Mouse (Mus musculus) megakaryocyte, embryonic 14.5 days (primary cell): ENCODE measurements around the gene Bcl7b. TPM values are rescaled to one million over a fixed set of nuclear protein-coding genes. Genes with fewer than 3 reads are reported as not detected.

Experiments used
- H3K27me3 ChIP-seq: replicated peaks from 2 replicates; pipeline ENCODE3; 2012; ENCODE audit warnings: inconsistent platforms
- H3K36me3 ChIP-seq: replicated peaks from 2 replicates; pipeline ENCODE3; 2012; ENCODE audit warnings: low read length, inconsistent platforms, mixed read lengths
- H3K4me1 ChIP-seq: 2 replicates; pipeline ENCODE4 v1.6.1; 2012; ENCODE audit warnings: inconsistent platforms
- H3K4me3 ChIP-seq: replicated peaks from 2 replicates; pipeline ENCODE3; 2012; ENCODE audit warnings: moderate library complexity, mild to moderate bottlenecking, inconsistent platforms
- H3K9me3 ChIP-seq: 2 replicates; pipeline ENCODE4 v1.6.1; 2012; ENCODE audit warnings: inconsistent platforms
- FLI1 ChIP-seq: IDR thresholded peaks from 2 replicates; pipeline ENCODE4 v1.6.1; 2012; ENCODE audit warnings: low read length, inconsistent platforms, mixed read lengths
- GATA1 ChIP-seq: IDR thresholded peaks from 3 replicates; pipeline ENCODE4 v1.6.1; 2012; ENCODE audit warnings: mixed read lengths, low read length, inconsistent platforms, borderline replicate concordance
- polyA plus RNA-seq: library from polyadenylated mRNA; stranded (reverse); fragments of >175 nt; gene quantifications from 2 replicates; pipeline ENCODE4 v1.2.3, GENCODE M21; 2012; ENCODE audit warnings: low replicate concordance; ENCODE audit not compliant: insufficient read depth

Bcl7b gene
- polyA plus RNA-seq, 1 experiment = 58.2 TPM

DNA sequence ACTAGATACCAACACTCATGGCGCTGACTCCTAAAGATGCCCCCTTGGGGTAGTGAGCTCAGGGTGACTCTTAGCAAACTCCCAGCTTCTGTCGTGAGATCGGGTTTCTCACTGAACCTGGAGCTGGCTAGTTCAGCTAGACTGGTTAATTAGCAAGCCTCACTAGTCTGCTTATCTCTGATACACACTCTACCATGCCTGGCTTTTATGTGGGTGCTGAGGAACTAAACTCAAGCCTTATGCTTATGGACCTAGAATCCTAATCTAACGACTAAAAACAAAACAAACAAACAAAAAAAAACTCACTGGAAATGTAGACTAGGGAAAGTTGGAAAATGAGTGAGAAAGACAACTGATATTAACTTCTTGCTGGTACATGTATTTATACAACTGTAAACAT lies 23.6 kb upstream of the Bcl7b start:
- peaks cover 20% of the 10 kb centered on the region for H3K27me3 ChIP-seq
- TF ChIP-seq FLI1 = no peak
- TF ChIP-seq GATA1 = no peak
- H3K4me1 ChIP-seq = peaks cover 38% of the 10 kb centered on the region
- no peak overlapping the region for H3K4me3 ChIP-seq
- no peaks in the 10 kb centered on the region for H3K36me3 ChIP-seq
- H3K9me3 ChIP-seq = peaks cover 16% of the 10 kb centered on the region

DNA sequence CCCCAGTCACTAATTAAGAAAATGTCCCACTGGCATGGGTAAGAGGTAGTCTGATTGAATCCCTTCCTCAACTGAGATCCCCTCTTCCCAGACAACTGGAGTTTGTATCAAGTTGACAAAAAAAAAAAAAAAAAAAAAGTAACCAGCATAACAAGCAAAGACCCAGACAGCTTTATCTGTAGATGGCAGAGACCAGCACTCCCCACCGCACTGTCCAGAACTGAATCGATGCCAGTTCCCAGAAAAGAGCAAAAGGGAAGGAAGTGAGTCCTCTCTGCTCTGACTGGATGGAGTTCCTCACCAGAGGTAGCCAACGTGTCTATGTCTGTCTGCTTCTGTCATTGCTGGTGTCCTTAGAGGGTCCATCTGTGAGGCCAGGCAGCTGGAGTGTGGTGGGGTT lies 22.6 kb upstream of the Bcl7b start:
- no peaks in the 10 kb centered on the region for H3K36me3 ChIP-seq
- H3K4me3 ChIP-seq = peak overlapping the region; percentile 70
- H3K27me3 ChIP-seq = peaks cover 20% of the 10 kb centered on the region
- peaks cover 8% of the 10 kb centered on the region for H3K9me3 ChIP-seq
- TF ChIP-seq FLI1 (no peak), GATA1 (no peak)
- H3K4me1 ChIP-seq = peaks cover 37% of the 10 kb centered on the region

DNA sequence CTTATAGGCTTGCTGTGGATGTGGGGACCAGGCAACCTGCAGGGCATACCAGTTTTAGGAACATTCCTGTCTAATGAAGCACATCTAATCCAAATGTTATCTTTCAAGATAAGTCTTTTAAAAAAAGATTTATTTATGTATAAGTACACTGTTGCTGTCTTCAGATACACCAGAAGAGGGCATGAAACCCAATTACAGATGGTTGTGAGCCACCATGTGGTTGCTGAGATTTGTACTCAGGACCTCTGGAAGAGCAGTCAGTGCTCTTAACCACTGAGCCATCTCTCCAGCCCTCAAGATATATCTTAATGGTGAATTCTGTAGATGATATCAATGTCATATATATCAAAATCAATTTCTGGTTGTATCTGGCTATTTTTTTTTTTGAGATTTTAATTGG lies 22.1 kb upstream of the Bcl7b start:
- H3K4me3 ChIP-seq = peak overlapping the region; percentile 70
- TF ChIP-seq FLI1 = no peak
- peaks cover 8% of the 10 kb centered on the region for H3K9me3 ChIP-seq

DNA sequence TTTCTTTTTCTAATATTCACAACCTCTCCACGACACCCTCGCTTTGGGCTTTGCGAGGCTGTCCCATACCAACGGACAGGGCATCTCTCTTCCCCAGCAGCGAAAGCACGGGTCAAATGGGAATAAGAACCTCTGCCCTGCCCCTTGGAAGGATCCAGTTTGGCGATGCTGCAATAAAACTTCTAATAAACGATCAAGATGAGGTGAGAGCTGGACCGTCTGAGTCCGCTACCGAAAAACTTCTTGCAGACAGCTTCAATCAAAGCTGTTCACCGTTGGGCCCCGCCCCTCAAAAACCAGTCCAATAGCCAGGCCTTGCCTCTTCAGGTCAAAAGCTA lies 19.4 kb upstream of the Bcl7b start:
- Histone ChIP-seq H3K36me3 (peaks cover 19% of the 10 kb centered on the region), H3K27me3 (no peaks in the 10 kb centered on the region), H3K4me3 (peak overlapping the region; percentile 99), H3K4me1 (peaks cover 45% of the 10 kb centered on the region), H3K9me3 (no peaks in the 10 kb centered on the region)
- no peak for TF ChIP-seq FLI1
- TF ChIP-seq GATA1 = no peak

More for the DNA sequence above, 22.1 kb upstream of the Bcl7b start:
- peaks cover 19% of the 10 kb centered on the region for H3K27me3 ChIP-seq
- H3K4me1 ChIP-seq = peaks cover 41% of the 10 kb centered on the region
- no peaks in the 10 kb centered on the region for H3K36me3 ChIP-seq

DNA sequence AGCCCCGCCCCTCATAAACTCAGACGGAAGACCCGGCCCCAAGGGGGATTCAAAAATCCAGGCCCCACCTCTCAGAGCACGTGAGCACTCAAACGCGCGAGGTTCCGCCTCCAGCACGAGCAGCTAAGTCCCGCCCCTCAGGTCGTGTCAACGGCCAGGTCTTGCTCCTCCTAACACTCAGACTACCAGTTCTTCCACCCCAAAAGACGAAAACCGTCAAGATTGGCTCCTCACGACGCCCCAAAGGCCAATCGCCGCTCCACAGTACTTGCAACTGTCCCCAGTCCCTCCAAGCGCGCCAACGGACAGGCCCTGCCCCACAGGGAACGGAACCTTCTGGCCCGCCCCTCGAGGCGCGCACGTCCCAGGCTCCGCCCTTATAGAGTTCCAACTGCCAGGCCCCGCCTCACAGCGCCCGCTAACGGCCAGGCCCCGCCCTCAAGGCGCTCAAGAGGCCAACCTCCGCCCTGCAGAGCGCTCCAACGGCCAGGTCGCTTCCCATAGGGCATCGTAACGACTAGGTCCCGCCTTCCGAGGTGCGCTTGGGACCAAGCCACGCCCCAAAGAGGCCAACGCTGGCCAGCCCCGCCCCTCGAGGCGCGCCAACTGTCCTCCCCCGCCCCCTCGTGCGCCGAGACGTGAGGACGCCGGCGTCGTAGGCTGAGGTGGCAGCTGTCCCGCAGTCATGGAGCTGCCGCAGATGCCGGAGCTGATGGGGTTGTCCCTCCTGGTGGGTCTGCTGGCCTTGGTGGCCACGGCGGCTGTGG lies 18.8 kb upstream of the Bcl7b start, which contains the start of gene Tbl2:
Gene Tbl2, plus strand, starts transcription at position 605 of the 767 bp plus-strand sequence.
- H3K36me3 ChIP-seq = peaks cover 25% of the 10 kb centered on the region
- H3K4me1 ChIP-seq = peaks cover 44% of the 10 kb centered on the region
- no peaks in the 10 kb centered on the region for H3K27me3 ChIP-seq
- TF ChIP-seq FLI1 = no peak
- no peak for TF ChIP-seq GATA1
- peak within 1 kb of the TSS; percentile 99 for H3K4me3 ChIP-seq
- no peaks in the 10 kb centered on the region for H3K9me3 ChIP-seq

DNA sequence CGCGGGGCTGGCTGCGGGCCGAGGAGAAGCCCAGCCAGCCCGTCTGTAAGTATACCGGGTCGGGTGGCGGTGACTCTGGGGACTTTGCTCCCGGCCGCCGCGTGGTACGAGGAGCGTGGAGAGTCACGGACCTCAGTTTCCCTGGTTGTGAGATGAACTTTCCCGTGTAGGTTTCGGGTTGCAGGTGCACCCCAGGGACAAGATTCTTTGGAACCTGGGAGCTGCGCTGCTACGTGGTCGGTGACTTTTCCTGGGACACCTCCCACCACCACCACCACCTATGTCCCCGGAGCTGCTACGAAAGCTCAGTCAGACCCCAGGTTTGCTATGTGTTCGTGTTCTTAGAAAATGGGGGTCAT lies 18.3 kb upstream of the Bcl7b start:
- Histone ChIP-seq H3K4me3 (peak overlapping the region; percentile 99), H3K36me3 (peaks cover 30% of the 10 kb centered on the region), H3K27me3 (no peaks in the 10 kb centered on the region), H3K4me1 (peaks cover 42% of the 10 kb centered on the region), H3K9me3 (no peaks in the 10 kb centered on the region)
- no peak for TF ChIP-seq FLI1
- no peak for TF ChIP-seq GATA1

DNA sequence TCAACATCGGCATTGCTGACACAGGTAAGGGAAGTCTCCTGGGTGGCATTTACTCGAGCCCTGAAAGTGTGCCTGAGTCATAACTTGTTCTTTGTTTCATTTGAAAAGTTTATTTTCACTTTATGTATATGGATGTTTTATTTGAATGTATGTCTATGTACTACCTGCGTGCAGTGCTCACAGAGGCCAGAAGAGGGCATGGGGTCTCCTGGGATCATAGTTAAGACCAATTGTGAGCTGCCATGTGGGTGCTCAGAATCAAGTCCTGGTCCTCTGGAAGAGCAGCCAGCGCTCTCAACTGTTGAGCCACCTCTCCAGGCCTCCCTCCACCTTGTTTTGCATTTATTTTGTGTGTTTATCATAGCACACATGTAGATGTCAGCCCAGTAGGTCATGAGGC lies 11.6 kb upstream of the Bcl7b start:
- Histone ChIP-seq H3K36me3 (peaks cover 95% of the 10 kb centered on the region), H3K4me3 (no peak overlapping the region), H3K9me3 (no peaks in the 10 kb centered on the region), H3K4me1 (peaks cover 40% of the 10 kb centered on the region), H3K27me3 (no peaks in the 10 kb centered on the region)
- TF ChIP-seq FLI1 = no peak
- TF ChIP-seq GATA1 = no peak

DNA sequence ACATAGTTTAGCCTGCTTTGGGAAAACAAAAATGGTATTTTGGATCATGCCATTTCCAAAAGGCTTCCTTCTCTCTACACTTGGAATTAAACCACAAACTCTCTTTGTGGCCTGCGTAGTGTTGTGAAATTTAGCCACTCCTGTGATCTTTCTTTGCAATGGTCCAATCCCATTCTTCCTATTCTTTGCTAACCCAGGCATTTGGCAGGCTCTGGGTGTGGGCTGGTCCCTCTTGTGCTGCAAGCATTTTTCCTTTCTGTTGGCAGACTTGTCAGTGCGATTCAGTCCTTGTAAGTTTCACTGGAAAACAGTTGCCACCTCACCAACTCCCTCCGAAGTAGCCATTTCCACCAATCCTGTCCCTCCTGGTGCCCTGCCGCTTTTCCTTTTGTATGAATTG lies 6.9 kb upstream of the Bcl7b start:
- peaks cover 80% of the 10 kb centered on the region for H3K36me3 ChIP-seq
- TF ChIP-seq GATA1 (no peak), FLI1 (no peak)
- no peaks in the 10 kb centered on the region for H3K27me3 ChIP-seq
- H3K9me3 ChIP-seq = no peaks in the 10 kb centered on the region
- H3K4me3 ChIP-seq = no peak overlapping the region
- H3K4me1 ChIP-seq = peaks cover 45% of the 10 kb centered on the region

DNA sequence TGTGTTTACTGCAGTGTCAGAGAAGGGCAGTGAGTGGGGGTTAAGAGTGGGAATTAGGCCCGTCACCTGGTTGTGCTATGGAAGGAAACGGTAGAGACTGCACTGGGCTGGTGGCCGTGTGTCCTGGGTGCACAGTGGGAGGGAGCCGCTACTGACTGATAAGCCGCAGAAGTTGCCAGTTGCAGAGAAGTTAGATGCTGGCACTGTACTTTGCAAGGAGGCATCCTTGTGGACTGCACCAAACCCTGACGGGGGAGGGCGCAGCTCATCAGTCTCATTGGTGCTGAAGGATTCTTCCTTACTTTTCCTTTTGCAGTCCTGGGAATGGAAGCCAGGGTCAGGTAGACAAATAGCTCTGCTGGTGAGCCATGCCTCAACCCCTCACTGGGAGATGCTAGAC lies 6.4 kb upstream of the Bcl7b start:
- Histone ChIP-seq H3K9me3 (no peaks in the 10 kb centered on the region), H3K4me1 (peaks cover 49% of the 10 kb centered on the region), H3K36me3 (peaks cover 76% of the 10 kb centered on the region), H3K4me3 (no peak overlapping the region), H3K27me3 (no peaks in the 10 kb centered on the region)
- TF ChIP-seq FLI1 = no peak
- TF ChIP-seq GATA1 = no peak

DNA sequence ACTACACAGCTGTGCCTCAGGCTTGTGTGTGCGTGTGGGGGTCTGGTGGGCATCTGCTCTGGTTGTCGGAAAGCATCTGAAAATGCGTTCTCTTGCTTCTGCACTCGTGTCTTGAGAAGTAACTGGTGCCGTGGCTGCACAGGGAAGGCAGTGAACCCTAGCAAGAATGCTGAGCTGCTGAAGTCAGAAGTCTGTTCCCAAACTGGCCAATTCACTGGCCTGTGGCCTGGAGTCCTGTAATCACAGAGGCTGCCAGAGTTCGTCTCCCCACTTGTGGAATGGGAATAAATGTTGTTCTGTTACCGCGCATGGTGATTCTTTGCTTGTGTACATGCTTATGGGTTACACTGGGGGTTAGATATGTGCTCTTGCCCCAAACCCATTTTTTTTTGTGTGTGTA lies 5.7 kb upstream of the Bcl7b start:
- Histone ChIP-seq H3K4me3 (no peak overlapping the region), H3K9me3 (no peaks in the 10 kb centered on the region), H3K27me3 (no peaks in the 10 kb centered on the region), H3K36me3 (peaks cover 68% of the 10 kb centered on the region), H3K4me1 (peaks cover 55% of the 10 kb centered on the region)
- TF ChIP-seq FLI1 = no peak

DNA sequence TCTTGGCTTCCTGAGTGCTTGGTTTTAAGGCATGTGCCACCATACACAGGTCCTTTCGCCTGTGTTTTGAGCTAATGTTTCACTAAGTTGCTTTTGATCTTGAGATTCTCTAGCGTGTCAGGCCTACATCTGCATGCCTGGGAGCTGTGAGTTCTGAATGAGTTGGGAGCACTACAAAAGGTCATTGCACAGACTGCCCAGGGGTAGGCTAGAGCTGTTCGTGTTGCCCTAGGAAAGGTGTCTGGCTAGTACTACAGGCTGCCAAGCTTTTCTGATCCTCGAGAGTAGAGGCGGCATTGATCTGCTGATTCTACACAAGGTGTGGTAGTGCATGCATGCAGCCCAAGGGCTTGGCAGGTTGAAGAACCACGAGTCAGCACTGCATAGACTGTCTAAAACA lies 5.3 kb upstream of the Bcl7b start:
- peaks cover 65% of the 10 kb centered on the region for H3K36me3 ChIP-seq
- TF ChIP-seq GATA1 = no peak
- H3K27me3 ChIP-seq = no peaks in the 10 kb centered on the region
- H3K4me3 ChIP-seq = no peak overlapping the region
- peaks cover 56% of the 10 kb centered on the region for H3K4me1 ChIP-seq
- H3K9me3 ChIP-seq = no peaks in the 10 kb centered on the region
